Mouse (Mus musculus) limb, embryonic 11.5 days (tissue): ENCODE results near the gene Phlpp2. TPM values are rescaled to one million over a fixed set of nuclear protein-coding genes. Genes with fewer than 3 reads are reported as not detected.

Experiments
- ATAC-seq: fragments of 200-750 bp; cut with Nextera tagmentation; 2 replicates; pipeline ENCODE4 v1.8.0; 2017; ENCODE audit warnings: low read depth; ENCODE audit not compliant: insufficient number of reproducible peaks, low FRiP score, low TSS enrichment
- DNase-seq: peaks from one replicate; pipeline ENCODE4 v3.0.0-alpha.2; 2015; ENCODE audit warnings: low spot score
- H3K27ac ChIP-seq: fragments of 300-500 bp; sonication (generic); replicated peaks from 2 replicates; pipeline ENCODE4 v1.5.1; 2014; ENCODE audit warnings: low read depth, mild to moderate bottlenecking, low read length
- H3K27me3 ChIP-seq: fragments of 300-500 bp; sonication (generic); 2 replicates; pipeline ENCODE4 v1.6.1; 2014; ENCODE audit warnings: mild to moderate bottlenecking, low read length, mixed read lengths; ENCODE audit not compliant: control insufficient read depth, insufficient read depth
- H3K36me3 ChIP-seq: fragments of 300-500 bp; sonication (generic); 2 replicates; pipeline ENCODE4 v1.6.1; 2014; ENCODE audit warnings: mild to moderate bottlenecking, low read length, moderate library complexity, mixed read lengths; ENCODE audit not compliant: control insufficient read depth, insufficient read depth
- H3K4me1 ChIP-seq: fragments of 300-500 bp; sonication (generic); 2 replicates; pipeline ENCODE4 v1.6.1; 2014; ENCODE audit warnings: low read length, mixed read lengths; ENCODE audit not compliant: control insufficient read depth, insufficient read depth
- H3K4me2 ChIP-seq: fragments of 300-500 bp; sonication (generic); 2 replicates; pipeline ENCODE4 v1.6.1; 2014; ENCODE audit warnings: low read depth, mild to moderate bottlenecking, moderate library complexity; ENCODE audit not compliant: severe bottlenecking
- H3K4me3 ChIP-seq: fragments of 300-500 bp; sonication (generic); 2 replicates; pipeline ENCODE4 v1.5.1; 2014; ENCODE audit warnings: low read depth, low read length
- H3K9ac ChIP-seq: fragments of 300-500 bp; sonication (generic); 2 replicates; pipeline ENCODE4 v1.6.1; 2014; ENCODE audit warnings: mild to moderate bottlenecking, low read length
- H3K9me3 ChIP-seq: fragments of 300-500 bp; sonication (generic); 2 replicates; pipeline ENCODE4 v1.6.1; 2016; ENCODE audit warnings: low read length; ENCODE audit not compliant: control insufficient read depth
- WGBS: fragments of 180-500 bp; shearing (Covaris S2); extraction: QIAGEN DNeasy Blood & Tissue Kit; methylation state at CpG from one replicate; pipeline ENCODE4 v1.1.7; 2014; 5-methylcytosine and 5-hydroxymethylcytosine counted together
- polyA plus RNA-seq: library from polyadenylated mRNA; unstranded; fragments of >200 nt; fragmentation: Nextera tagmentation; extraction: Ambion mirVana; gene quantifications from 2 replicates; pipeline ENCODE4 v1.2.1, GENCODE M21; 2014

The Phlpp2 gene
- polyA plus RNA-seq, 1 experiment from 2014 or later, result 3.6 TPM

DNA sequence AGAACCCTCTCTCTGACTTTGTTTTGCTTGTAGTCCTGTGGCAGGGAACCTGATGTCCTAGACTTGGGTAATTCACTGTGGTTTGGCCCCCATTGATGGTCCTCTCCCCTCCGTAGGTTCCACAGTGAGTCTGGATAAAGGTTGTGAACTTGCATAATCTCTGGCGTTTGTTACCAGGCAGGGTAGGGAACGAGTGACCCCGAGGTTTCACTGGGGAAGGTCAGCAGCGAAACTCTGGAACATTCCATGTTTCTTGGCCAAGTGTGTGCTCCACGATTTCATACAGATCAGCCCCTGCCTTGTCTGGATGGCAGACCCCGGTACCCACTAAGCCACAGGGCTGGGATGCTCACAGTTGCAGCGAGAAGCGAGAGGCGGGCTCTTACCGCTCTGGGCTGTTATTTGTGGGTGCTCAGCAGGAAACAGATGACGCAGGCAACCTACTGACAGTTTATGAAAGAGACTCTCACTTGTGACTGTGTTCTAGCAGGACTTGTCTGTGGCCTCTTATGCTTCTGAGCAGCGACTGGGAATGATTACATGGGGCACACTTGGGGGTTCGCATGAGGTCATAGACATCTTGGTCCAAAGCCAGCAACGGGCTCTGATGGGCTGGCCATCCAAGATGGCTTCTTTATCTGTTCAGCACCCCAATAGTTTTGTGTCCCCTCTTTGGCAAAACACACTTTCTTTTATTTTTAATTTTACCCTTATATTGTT, 114.2 kb downstream of the Phlpp2 start:
- H3K27me3 ChIP-seq, result no peaks in the 10 kb centered on the region
- no peak overlapping the region for H3K4me2 ChIP-seq
- H3K27ac ChIP-seq, result no peak overlapping the region
- 81% methylated on average over 15 of the region's 15 CpGs for WGBS
- no peak for ATAC-seq
- H3K4me1 ChIP-seq, result no peaks in the 10 kb centered on the region
- no peaks in the 10 kb centered on the region for H3K36me3 ChIP-seq
- no peaks in the 10 kb centered on the region for H3K9me3 ChIP-seq
- DNase-seq, result no peak
- no peak overlapping the region for H3K9ac ChIP-seq
- H3K4me3 ChIP-seq, result no peak overlapping the region

DNA sequence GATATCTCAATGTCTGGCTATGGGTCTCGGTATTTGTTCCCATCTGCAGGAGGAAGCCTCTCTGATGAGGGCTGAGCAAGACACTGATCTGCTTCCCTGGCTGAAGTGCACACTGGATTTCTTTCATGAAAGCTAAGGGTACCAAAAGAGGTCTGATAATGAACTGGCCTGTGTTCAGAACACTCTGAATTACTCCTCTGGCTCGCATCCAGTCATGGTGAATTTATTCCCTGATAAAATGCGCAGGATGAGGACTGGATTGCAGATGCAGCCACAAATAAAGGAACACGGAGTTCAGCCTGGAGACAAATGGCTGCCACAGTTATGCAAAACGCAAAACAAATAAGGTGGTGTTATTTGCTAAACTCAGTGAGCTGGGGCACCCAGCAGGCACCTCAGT, 115.6 kb downstream of the Phlpp2 start:
- Histone ChIP-seq H3K4me2 (no peak overlapping the region), H3K9ac (no peak overlapping the region), H3K27ac (no peak overlapping the region), H3K4me3 (no peak overlapping the region), H3K36me3 (no peaks in the 10 kb centered on the region), H3K4me1 (no peaks in the 10 kb centered on the region), H3K9me3 (no peaks in the 10 kb centered on the region), H3K27me3 (no peaks in the 10 kb centered on the region)
- ATAC-seq (no peak), DNase-seq (no peak)
- 55% methylated on average over 5 of the region's 5 CpGs for WGBS

DNA sequence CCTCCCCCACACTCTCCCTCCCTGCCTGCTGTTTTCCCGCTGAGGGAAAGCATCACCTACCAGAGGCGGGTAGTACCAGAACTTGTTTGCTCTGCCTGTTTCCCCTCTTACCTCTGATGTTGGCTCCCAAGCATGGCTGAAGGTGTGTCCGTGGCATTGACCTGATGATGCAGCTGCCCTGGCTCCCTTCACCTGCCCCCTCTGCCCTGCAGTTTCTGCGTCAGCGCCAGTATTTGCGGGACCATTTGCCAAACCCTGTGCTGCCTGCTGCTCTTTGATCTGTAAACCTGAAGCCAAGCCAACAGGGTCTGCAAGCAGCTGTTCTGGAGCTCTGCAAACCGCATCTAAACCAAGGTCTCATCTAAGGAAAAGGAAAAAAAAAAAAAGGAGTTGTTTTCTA, 118.0 kb downstream of the Phlpp2 start:
- no peak for DNase-seq
- no peak for ATAC-seq
- Histone ChIP-seq H3K36me3 (no peaks in the 10 kb centered on the region), H3K4me2 (no peak overlapping the region), H3K4me3 (no peak overlapping the region), H3K9me3 (no peaks in the 10 kb centered on the region), H3K27ac (no peak overlapping the region), H3K4me1 (no peaks in the 10 kb centered on the region), H3K27me3 (no peaks in the 10 kb centered on the region), H3K9ac (no peak overlapping the region)
- WGBS, result 56% methylated on average over 7 of the region's 7 CpGs

DNA sequence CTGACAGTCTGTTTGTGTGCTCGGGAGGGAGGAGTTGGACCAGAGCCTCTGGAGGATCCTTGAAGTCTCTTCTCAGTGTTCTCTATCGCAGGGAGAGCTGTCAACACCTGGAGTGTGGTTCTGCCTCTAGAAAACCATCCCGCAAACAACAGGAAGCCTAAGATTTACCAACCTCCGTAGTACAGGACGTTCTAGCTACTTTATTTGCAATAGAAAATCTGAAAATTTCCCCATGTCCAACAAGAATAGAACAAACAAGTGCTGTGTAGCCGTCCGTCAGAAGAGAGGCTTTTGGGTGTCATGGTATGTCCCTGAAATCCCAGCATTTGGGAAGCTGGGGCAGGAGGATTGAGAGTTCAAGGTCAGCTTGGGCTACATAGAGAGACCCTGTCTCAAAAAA, 119.4 kb downstream of the Phlpp2 start:
- ATAC-seq, result no peak
- no peaks in the 10 kb centered on the region for H3K36me3 ChIP-seq
- no peak overlapping the region for H3K27ac ChIP-seq
- H3K27me3 ChIP-seq, result no peaks in the 10 kb centered on the region
- H3K9me3 ChIP-seq, result no peaks in the 10 kb centered on the region
- no peak overlapping the region for H3K9ac ChIP-seq
- no peak overlapping the region for H3K4me2 ChIP-seq
- no peak for DNase-seq
- H3K4me1 ChIP-seq, result no peaks in the 10 kb centered on the region
- H3K4me3 ChIP-seq, result no peak overlapping the region
- WGBS, result 86% methylated on average over 7 of the region's 7 CpGs

DNA sequence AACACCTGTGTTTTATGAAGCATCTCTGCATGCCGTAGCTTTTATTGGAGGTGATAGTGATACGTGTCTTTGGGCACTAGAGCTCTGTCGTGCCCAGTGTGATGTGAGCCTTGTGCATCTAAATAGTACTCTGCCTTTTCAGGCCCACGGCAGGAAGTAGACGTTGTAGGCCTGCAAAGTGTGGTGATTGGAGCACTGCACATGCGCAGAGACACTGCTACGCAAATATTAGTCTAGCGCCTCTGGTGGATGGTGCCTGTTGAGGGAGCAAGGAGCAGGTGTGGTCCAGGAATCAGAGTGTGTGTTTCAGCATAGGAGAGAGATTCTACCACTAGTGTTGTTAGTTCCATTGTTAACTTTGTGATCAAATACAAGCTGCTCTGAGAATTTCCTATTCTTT, 120.8 kb downstream of the Phlpp2 start:
- Histone ChIP-seq H3K27ac (no peak overlapping the region), H3K9me3 (no peaks in the 10 kb centered on the region), H3K4me3 (no peak overlapping the region), H3K9ac (no peak overlapping the region), H3K27me3 (no peaks in the 10 kb centered on the region), H3K36me3 (no peaks in the 10 kb centered on the region), H3K4me2 (no peak overlapping the region), H3K4me1 (no peaks in the 10 kb centered on the region)
- DNase-seq (no peak), ATAC-seq (no peak)
- 90% methylated on average over 8 of the region's 8 CpGs for WGBS

DNA sequence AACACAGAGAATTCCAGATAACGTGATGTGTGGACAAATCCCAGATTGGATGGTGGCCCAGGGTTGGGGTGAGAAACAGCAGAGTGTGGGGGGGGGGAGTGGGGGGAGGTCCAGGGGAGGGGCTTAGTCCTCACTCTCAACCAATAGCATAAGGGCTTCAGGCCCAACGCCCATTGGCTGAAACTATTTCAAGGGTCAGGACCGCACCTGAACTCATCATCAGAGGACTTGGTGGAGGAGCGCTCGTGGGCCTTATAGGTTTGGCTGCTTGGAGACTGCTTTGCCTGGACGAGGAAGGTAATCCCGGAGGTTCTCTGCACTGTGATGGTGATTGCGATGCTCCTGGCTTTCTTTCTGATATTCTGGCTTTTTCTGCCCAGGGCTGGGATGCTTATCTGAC, 121.9 kb downstream of the Phlpp2 start, which contains the start of gene Tat:
Tat (plus strand) TSS at position 214 of the 400 bp plus-strand sequence.
- no peak within 1 kb of the TSS for H3K4me3 ChIP-seq
- no peak for DNase-seq
- H3K4me1 ChIP-seq, result no peaks in the 10 kb centered on the region
- no peaks in the 10 kb centered on the region for H3K9me3 ChIP-seq
- ATAC-seq, result no peak
- no peaks in the 10 kb centered on the region for H3K27me3 ChIP-seq
- no peak within 1 kb of the TSS for H3K9ac ChIP-seq
- no peak within 1 kb of the TSS for H3K4me2 ChIP-seq
- H3K36me3 ChIP-seq, result no peaks in the 10 kb centered on the region
- 80% methylated on average over 8 of the region's 8 CpGs for WGBS
- no peak within 1 kb of the TSS for H3K27ac ChIP-seq

DNA sequence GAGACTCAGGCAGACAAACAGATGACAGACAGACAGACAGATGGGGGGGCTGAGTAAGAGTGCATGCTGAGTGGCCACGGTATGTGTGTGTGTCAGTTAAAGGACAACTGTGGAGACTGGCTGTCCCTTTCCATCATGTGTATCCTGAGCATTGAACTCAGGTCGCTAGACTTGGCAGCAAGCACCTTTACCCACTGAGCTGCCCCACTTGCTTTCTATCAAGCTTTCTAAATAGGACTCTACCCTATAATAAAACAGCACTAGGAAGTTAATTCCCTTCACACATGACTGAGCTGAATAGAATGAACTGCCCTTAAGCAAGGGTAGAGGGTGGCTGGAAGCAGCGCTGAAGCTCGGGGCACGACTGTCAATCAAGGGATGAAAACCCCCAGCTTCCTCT, 123.8 kb downstream of the Phlpp2 start:
- WGBS, result 87% methylated on average over 5 of the region's 5 CpGs
- Histone ChIP-seq H3K4me3 (no peak overlapping the region), H3K4me1 (no peaks in the 10 kb centered on the region), H3K9ac (no peak overlapping the region), H3K4me2 (no peak overlapping the region), H3K27me3 (no peaks in the 10 kb centered on the region), H3K9me3 (no peaks in the 10 kb centered on the region), H3K36me3 (no peaks in the 10 kb centered on the region), H3K27ac (no peak overlapping the region)
- DNase-seq (no peak), ATAC-seq (no peak)

DNA sequence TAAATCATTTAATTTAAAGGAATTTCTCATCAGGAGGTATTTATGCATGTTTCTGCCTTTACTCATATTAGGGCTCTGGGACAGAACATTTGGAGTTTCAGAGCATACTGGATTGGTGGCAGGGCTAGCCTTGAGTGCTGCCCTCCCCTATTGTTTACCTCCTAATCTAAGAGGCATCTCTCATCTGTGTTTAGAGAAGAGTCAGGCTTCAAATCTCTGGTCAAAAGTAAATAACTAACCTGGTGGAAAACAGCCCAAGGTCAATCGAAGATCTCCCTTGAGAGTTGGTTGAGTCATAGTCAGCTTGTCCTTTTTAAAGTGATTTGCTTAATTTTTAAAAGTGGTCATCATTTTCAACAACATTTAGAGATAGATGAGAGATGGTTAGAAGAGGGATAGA, 124.6 kb downstream of the Phlpp2 start:
- no peaks in the 10 kb centered on the region for H3K36me3 ChIP-seq
- no peak overlapping the region for H3K27ac ChIP-seq
- H3K4me2 ChIP-seq, result no peak overlapping the region
- ATAC-seq (no peak), DNase-seq (no peak)
- no peak overlapping the region for H3K9ac ChIP-seq
- no peaks in the 10 kb centered on the region for H3K4me1 ChIP-seq
- no peak overlapping the region for H3K4me3 ChIP-seq
- H3K27me3 ChIP-seq, result no peaks in the 10 kb centered on the region
- WGBS, result 81% methylated on average over 1 of the region's 1 CpGs
- H3K9me3 ChIP-seq, result no peaks in the 10 kb centered on the region
